Mouse (Mus musculus) neural tube, embryonic 10.5 days (tissue): ENCODE measurements around the gene Syne4.

ENCODE experiments used
- DNase-seq: peaks from one replicate; pipeline ENCODE4 v3.0.0-alpha.2; 2017; ENCODE audit warnings: low spot score; ENCODE audit errors: extremely low spot score

Gene Syne4

GRCm38 (mm10) chr7:30314721-30315155 is at the start of gene Syne4:
Syne4 (plus strand) TSS chr7:30314807.
- DNase-seq: peak; percentile 42

- DNase-seq: no peak
Observed at GRCm38 (mm10) chr7:30265041-30265440, 49.6 kb upstream of the Syne4 start.

GRCm38 (mm10) chr7:30265531-30265930 is 49.1 kb upstream of the Syne4 start:
- no peak for DNase-seq

- DNase-seq: no peak
Observed at GRCm38 (mm10) chr7:30265935-30266334, 48.7 kb upstream of the Syne4 start.

- DNase-seq: no peak
Observed at GRCm38 (mm10) chr7:30266780-30267179, 47.8 kb upstream of the Syne4 start.

GRCm38 (mm10) chr7:30269641-30270040 is 45.0 kb upstream of the Syne4 start:
- no peak for DNase-seq

- DNase-seq: no peak
Observed at GRCm38 (mm10) chr7:30274383-30274782, 40.2 kb upstream of the Syne4 start.

- DNase-seq: no peak
Observed at GRCm38 (mm10) chr7:30278911-30279310, 35.7 kb upstream of the Syne4 start.

- no peak for DNase-seq
Observed at GRCm38 (mm10) chr7:30279536-30279935, 35.1 kb upstream of the Syne4 start.

GRCm38 (mm10) chr7:30279951-30280669 is 34.5 kb upstream of the Syne4 start, which contains the start of the genes Thap8 and Wdr62:
Thap8 (plus strand) TSS chr7:30280094.
Wdr62 (minus strand) TSS chr7:30280419.
- peak; percentile 91 for DNase-seq

GRCm38 (mm10) chr7:30280670-30281138 is 33.9 kb upstream of the Syne4 start:
- DNase-seq: peak; percentile 73

GRCm38 (mm10) chr7:30281522-30281921 is 33.1 kb upstream of the Syne4 start:
- DNase-seq: no peak

GRCm38 (mm10) chr7:30282740-30283139 is 31.9 kb upstream of the Syne4 start:
- DNase-seq: no peak

- no peak for DNase-seq
Observed at GRCm38 (mm10) chr7:30286701-30287410, 27.8 kb upstream of the Syne4 start.

- DNase-seq: no peak
Observed at GRCm38 (mm10) chr7:30288046-30288445, 26.6 kb upstream of the Syne4 start.

- DNase-seq: no peak
Observed at GRCm38 (mm10) chr7:30289071-30289713, 25.4 kb upstream of the Syne4 start.

- peak; percentile 30 for DNase-seq
Observed at GRCm38 (mm10) chr7:30289714-30290399, 24.8 kb upstream of the Syne4 start.

GRCm38 (mm10) chr7:30291215-30292131 is 23.1 kb upstream of the Syne4 start, which contains the start of gene Clip3:
Clip3 (plus strand) TSS chr7:30291728.
- DNase-seq: peak; percentile 83

- DNase-seq: no peak
Observed at GRCm38 (mm10) chr7:30293795-30294194, 20.8 kb upstream of the Syne4 start.

- DNase-seq: no peak
Observed at GRCm38 (mm10) chr7:30294296-30294695, 20.3 kb upstream of the Syne4 start.
